Mouse (Mus musculus): ENCODE measurements around the gene Hdhd5. TPM values are rescaled to one million over a fixed set of nuclear protein-coding genes. Genes with fewer than 3 reads are reported as not detected.

Gene Hdhd5
- total and polyA plus RNA-seq, 3 experiments = 10.9 to 21.5 (median 11.4) TPM

DNA sequence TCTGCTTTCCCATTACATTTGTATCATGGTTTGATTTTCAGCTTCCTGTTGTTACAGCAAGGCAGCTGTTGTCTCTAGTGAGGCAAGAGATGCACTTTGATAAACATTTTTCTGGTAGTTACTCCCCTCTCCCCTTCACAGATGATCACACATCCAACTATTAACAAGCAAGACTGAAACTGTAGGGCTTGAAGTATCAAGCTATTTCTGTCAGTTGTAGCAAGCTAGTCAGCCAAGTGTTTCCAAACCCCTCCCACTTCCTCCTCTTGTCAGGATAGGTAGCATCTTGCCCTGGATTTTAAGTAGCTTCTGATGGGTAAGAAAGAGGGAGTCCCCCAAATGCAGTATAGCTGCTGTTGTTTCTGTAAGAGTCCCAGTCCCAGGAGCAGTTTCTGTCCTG is 61.3 kb downstream of the Hdhd5 start:
- Histone ChIP-seq H3K9me3 (replicated peaks; ENCODE audit: low read length) (no peaks in the 10 kb centered on the region), H3K9ac (ENCODE audit: insufficient read depth, low read depth) (peak overlapping the region; percentile 48), H3K4me1 (ENCODE audit: control insufficient read depth in 1 of 2, insufficient read depth in 2 of 2) (peaks cover 39 to 82% of the 10 kb centered on the region in 2 experiments), H3K27ac (ENCODE audit: insufficient read depth, low read depth) (peak overlapping the region; percentile 100), H3K4me2 (ENCODE audit: insufficient read depth, low read depth, poor library complexity, severe bottlenecking) (peak overlapping the region; percentile 76), H3K4me3 (replicated peaks in 1 of 3; ENCODE audit: low read depth in 2 of 3, low read length in 2 of 3, poor library complexity in 1 of 3) (peak overlapping the region in 2 of 3 experiments; percentile 19 to 44), H3K36me3 (replicated peaks in 1 of 2; ENCODE audit: control insufficient read depth in 1 of 2, insufficient read depth in 1 of 2, low read length in 1 of 2) (peaks cover 15 to 23% of the 10 kb centered on the region in 2 experiments), H3K27me3 (replicated peaks) (no peaks in the 10 kb centered on the region), H3K79me2 (replicated peaks; ENCODE audit: control insufficient read depth, extremely low read depth, insufficient read depth, poor library complexity, severe bottlenecking) (peaks cover 50% of the 10 kb centered on the region)
- TF ChIP-seq MAX (IDR thresholded peaks at IDR 0.05; ENCODE audit: low read length) = no peak; the same call in 1 of the 2 replicates
- peak; percentile 14; the same call in 1 of the 2 replicates for TF ChIP-seq MXI1 (IDR thresholded peaks at IDR 0.05; ENCODE audit: low read depth, low read length)
- no peak for TF ChIP-seq ZMIZ1 (IDR thresholded peaks at IDR 0.05; ENCODE audit: low read depth, low read length)
- peak; percentile 92 for TF ChIP-seq MEF2A (IDR thresholded peaks at IDR 0.05; ENCODE audit: borderline replicate concordance, low read depth, low read length)
- TF ChIP-seq POLR2AphosphoS2 (IDR thresholded peaks at IDR 0.05; ENCODE audit: low read depth, low read length) = no peak
- peak; percentile 61 for TF ChIP-seq JUND (conservative IDR thresholded peaks at IDR 0.05; ENCODE audit: low read depth, low read length)
- no peak for TF ChIP-seq ZKSCAN1 (IDR thresholded peaks at IDR 0.05; ENCODE audit: borderline replicate concordance, low read depth, low read length)
- TF ChIP-seq E2F4 (IDR thresholded peaks at IDR 0.05; ENCODE audit: insufficient replicate concordance, low read depth, low read length) = no peak
- TF ChIP-seq ETS1 (conservative IDR thresholded peaks at IDR 0.05; ENCODE audit: low read depth, low read length) = 0 out of 2 replicates have a peak, but pooled peaks have one; percentile 67
- peak; percentile 64 for TF ChIP-seq SIN3A (IDR thresholded peaks at IDR 0.05; ENCODE audit: low read length)
- TF ChIP-seq RCOR1 (conservative IDR thresholded peaks at IDR 0.05; ENCODE audit: low read depth, low read length) = no peak
- peak; percentile 18; the same call in 1 of the 2 replicates for TF ChIP-seq POLR2A (IDR thresholded peaks at IDR 0.05; ENCODE audit: low read depth, low read length)
- peak; percentile 65; the same call in 1 of the 2 replicates for TF ChIP-seq ELF1 (IDR thresholded peaks at IDR 0.05; ENCODE audit: low read depth, low read length)
- peak; percentile 35; the same call in 1 of the 2 replicates for TF ChIP-seq HCFC1 (IDR thresholded peaks at IDR 0.05; ENCODE audit: low read depth, low read length)
- no peak for TF ChIP-seq GABPA (IDR thresholded peaks at IDR 0.05; ENCODE audit: insufficient replicate concordance, low read depth, low read length)
- no peak for TF ChIP-seq NRF1 (IDR thresholded peaks at IDR 0.05; ENCODE audit: low read depth, low read length)
- peak; percentile 15; the same call in 1 of the 2 replicates for TF ChIP-seq MYC (IDR thresholded peaks at IDR 0.05; ENCODE audit: low read depth, low read length)
- TF ChIP-seq IRF4 (IDR thresholded peaks at IDR 0.05; ENCODE audit: low read depth, low read length) = peak; percentile 76
- TF ChIP-seq CHD1 (IDR thresholded peaks at IDR 0.05; ENCODE audit: low read depth, low read length) = peak; percentile 47; the same call in 1 of the 2 replicates
- TF ChIP-seq MAFK (IDR thresholded peaks at IDR 0.05; ENCODE audit: insufficient replicate concordance, low read length) = no peak
- peak; percentile 78 for TF ChIP-seq MAZ (IDR thresholded peaks at IDR 0.05; ENCODE audit: low read depth, low read length)
- peak; percentile 57; the same call in 1 of the 2 replicates for TF ChIP-seq TCF12 (IDR thresholded peaks at IDR 0.05; ENCODE audit: low read depth, low read length)
- TF ChIP-seq RAD21 (IDR thresholded peaks at IDR 0.05; ENCODE audit: low read depth, low read length) = no peak; the same call in 1 of the 2 replicates
- no peak for TF ChIP-seq ZC3H11A (IDR thresholded peaks at IDR 0.05; ENCODE audit: low read depth, low read length)
- TF ChIP-seq PAX5 (IDR thresholded peaks at IDR 0.05; ENCODE audit: low read length) = no peak
- TF ChIP-seq NELFE (IDR thresholded peaks at IDR 0.05; ENCODE audit: low read depth, low read length) = no peak; the same call in 1 of the 2 replicates
- TF ChIP-seq TBP (conservative IDR thresholded peaks at IDR 0.05; ENCODE audit: low read depth, low read length) = 0 out of 2 replicates have a peak, but pooled peaks have one; percentile 30
- TF ChIP-seq SMC3 (IDR thresholded peaks at IDR 0.05; ENCODE audit: low read depth, low read length) = no peak
- TF ChIP-seq USF2 (conservative IDR thresholded peaks at IDR 0.05; ENCODE audit: low read depth, low read length) = no peak
- TF ChIP-seq EP300 (IDR thresholded peaks at IDR 0.05; ENCODE audit: low read length) = peak; percentile 66
- peak; percentile 53 for TF ChIP-seq BHLHE40 (IDR thresholded peaks at IDR 0.05; ENCODE audit: low read depth, low read length)
- TF ChIP-seq USF1 (IDR thresholded peaks at IDR 0.05; ENCODE audit: low read depth, low read length) = no peak
- 0 out of 2 replicates have a peak, but pooled peaks have one; percentile 41 for TF ChIP-seq CHD2 (IDR thresholded peaks at IDR 0.05; ENCODE audit: low read length)
- in situ Hi-C loops (cut with MboI; ENCODE audit: low pct_ligation_motif_present, low pct_unique_long_range_greater_than_20kb, low sequenced_read_pairs) = no loop called here
- dilution Hi-C loops (cut with MboI; ENCODE audit: extremely low pct_ligation_motif_present, extremely low pct_unique_long_range_greater_than_20kb, low sequenced_read_pairs) = no loop called here
- peak; percentile 94 for DNase-seq (ENCODE audit: extremely low read depth)

Data from CH12.LX (cell line).